Mouse (Mus musculus) lung, postnatal 36 days (tissue): ENCODE results near the gene Gja1.
"Not testable (repeated sequence)": the region's sequence is repeated elsewhere in the genome, so short reads cannot be mapped to it uniquely, and the experiment has no call there.

Experiments used
- DNase-seq: peaks from one replicate; pipeline ENCODE4 v3.0.0; 2022; ENCODE audit warnings: mixed read lengths

The Gja1 gene

GRCm38 (mm10) chr10:56377097-56377965 is at the start of gene Gja1:
Gene Gja1, plus strand, starts transcription at chr10:56377330.
- peak; percentile 77 for DNase-seq

- peak; percentile 86 for DNase-seq
Measured at GRCm38 (mm10) chr10:56338851-56339489, 38.2 kb upstream of the Gja1 start.

GRCm38 (mm10) chr10:56360472-56360871 is 16.7 kb upstream of the Gja1 start:
- DNase-seq, result no peak

GRCm38 (mm10) chr10:56369073-56369472 is 8.1 kb upstream of the Gja1 start:
- peak; percentile 88 for DNase-seq

- DNase-seq, result peak; percentile 38
Measured at GRCm38 (mm10) chr10:56373021-56373720, 4.0 kb upstream of the Gja1 start.

- no peak for DNase-seq
Measured at GRCm38 (mm10) chr10:56374169-56374568, 3.0 kb upstream of the Gja1 start.

GRCm38 (mm10) chr10:56375906-56376468 is 1.1 kb upstream of the Gja1 start:
- no peak for DNase-seq

GRCm38 (mm10) chr10:56377966-56378647 is 977 bp downstream of the Gja1 start:
- peak; percentile 20 for DNase-seq

- peak; percentile 73 for DNase-seq
Measured at GRCm38 (mm10) chr10:56378648-56379254, 1.6 kb downstream of the Gja1 start.

- DNase-seq, result no peak
Measured at GRCm38 (mm10) chr10:56379720-56380119, 2.6 kb downstream of the Gja1 start.

GRCm38 (mm10) chr10:56385195-56386109 is 8.3 kb downstream of the Gja1 start:
- no peak for DNase-seq

GRCm38 (mm10) chr10:56393095-56393784 is 16.1 kb downstream of the Gja1 start:
- DNase-seq, result no peak

GRCm38 (mm10) chr10:56393815-56394417 is 16.8 kb downstream of the Gja1 start:
- DNase-seq, result not testable (repeated sequence)

- DNase-seq, result no peak
Measured at GRCm38 (mm10) chr10:56397875-56398274, 20.7 kb downstream of the Gja1 start.

GRCm38 (mm10) chr10:56398310-56398709 is 21.2 kb downstream of the Gja1 start:
- no peak for DNase-seq

GRCm38 (mm10) chr10:56401396-56401795 is 24.3 kb downstream of the Gja1 start:
- not testable (repeated sequence) for DNase-seq

- no peak for DNase-seq
Measured at GRCm38 (mm10) chr10:56405934-56406333, 28.8 kb downstream of the Gja1 start.

GRCm38 (mm10) chr10:56406386-56407130 is 29.4 kb downstream of the Gja1 start:
- no peak for DNase-seq
